Mouse (Mus musculus): ENCODE measurements at regions not wholly inside any gene's neighbourhood (a gene's known extent, or its start where the extent isn't known, plus 50 kb on each side); places are given as distances from the start of the nearest gene placed in this dataset.
A peak's percentile ranks its signal among the peaks of the same experiment; 100 is the strongest.

DNA sequence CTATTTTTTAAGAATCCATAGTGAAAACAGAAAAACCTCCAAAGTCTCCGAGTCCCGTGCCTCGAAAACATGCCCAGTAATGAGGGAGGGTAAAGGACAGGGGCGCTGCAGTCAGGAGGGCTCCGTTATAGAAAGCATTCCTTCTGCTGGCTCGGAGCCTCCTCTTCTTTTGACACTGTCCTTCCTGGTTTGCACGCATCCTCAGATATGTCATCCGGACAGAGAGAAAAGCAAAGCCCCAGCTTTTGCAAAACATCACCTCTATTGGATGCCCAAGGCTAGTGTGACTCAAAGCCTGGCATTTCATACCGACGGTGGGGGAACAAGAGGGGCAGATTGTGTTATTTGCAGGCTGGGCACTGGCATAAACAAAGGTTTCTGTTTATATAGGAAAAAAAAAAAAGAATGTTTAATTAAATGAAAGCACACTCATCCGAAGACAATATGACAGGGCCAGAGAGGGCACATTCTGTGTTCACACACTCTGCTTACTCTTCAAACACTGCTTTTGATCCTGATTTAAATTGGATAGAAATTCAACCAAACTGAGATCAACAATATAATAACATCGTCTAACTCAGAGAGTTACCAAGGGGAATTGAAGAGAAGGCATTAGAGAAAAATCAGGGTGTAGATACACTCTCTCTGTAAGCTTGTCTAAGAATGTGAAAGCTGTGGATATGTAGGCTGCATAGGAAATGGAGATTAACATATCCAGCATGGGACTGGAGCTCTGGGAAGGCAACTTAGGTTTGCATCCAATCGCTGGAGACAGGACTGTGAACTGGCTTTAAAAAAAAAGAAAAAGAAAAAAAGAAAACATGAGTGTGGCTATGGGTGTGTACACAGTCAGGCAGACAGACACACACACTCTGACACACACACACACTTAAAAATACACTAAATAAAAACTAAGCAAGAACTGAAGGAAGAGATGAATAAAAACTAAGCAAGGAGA lies 688.7 kb upstream of the Ptbp2 start:
- no peak overlapping the region for H3K9ac ChIP-seq (ENCODE audit: low read depth, low read length)
- no peaks in the 10 kb centered on the region for H3K27me3 ChIP-seq (ENCODE audit: control insufficient read depth, insufficient read depth, low read length)
- 0 out of 2 replicates have a peak, but pooled peaks have one; percentile 49 for ATAC-seq (ENCODE audit: low FRiP score, low TSS enrichment)
- H3K4me2 ChIP-seq (replicated peaks; ENCODE audit: low read depth, low read length): no peak overlapping the region
- H3K27ac ChIP-seq (ENCODE audit: low read depth, low read length): no peak overlapping the region
- H3K4me3 ChIP-seq (ENCODE audit: low read length): no peak overlapping the region
- no peaks in the 10 kb centered on the region for H3K36me3 ChIP-seq (ENCODE audit: control insufficient read depth, insufficient read depth, low read length)
- 72% methylated on average over 13 of the region's 13 CpGs for WGBS
- H3K4me1 ChIP-seq (ENCODE audit: control insufficient read depth, insufficient read depth, low read length): no peaks in the 10 kb centered on the region; the same call in 1 of the 2 replicates
- no peaks in the 10 kb centered on the region for H3K9me3 ChIP-seq (ENCODE audit: control insufficient read depth, low read length)

DNA sequence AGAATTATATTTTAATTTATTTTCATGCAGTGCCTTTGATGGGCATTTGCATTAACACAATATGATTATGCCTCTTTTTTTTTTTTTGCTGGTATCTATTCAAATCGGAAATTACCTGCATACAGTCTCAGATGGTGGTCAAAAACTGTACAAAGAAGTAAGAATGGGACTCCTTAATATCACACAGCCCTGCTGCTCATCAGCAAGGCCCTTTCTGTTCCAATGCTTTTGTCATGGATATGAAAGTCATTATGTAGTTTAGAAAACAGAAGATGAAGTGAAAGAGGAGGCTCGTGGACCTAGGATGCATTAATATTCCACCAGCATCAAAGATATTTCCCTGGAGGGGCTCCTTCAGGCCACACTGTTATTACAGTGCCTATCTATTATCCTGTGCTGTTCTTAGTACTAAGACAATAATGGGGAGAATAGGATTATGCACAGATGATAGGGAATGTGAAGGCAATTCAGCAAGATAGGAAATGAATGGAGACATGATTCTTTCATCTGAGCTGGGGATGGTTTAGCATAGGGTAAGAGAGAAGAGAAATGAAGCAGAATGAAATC lies 687.7 kb upstream of the Ptbp2 start:
- Histone ChIP-seq H3K9me3 (ENCODE audit: control insufficient read depth, low read length) (no peaks in the 10 kb centered on the region), H3K4me1 (ENCODE audit: control insufficient read depth, insufficient read depth, low read length) (no peaks in the 10 kb centered on the region; the same call in 1 of the 2 replicates), H3K9ac (ENCODE audit: low read depth, low read length) (no peak overlapping the region), H3K27me3 (ENCODE audit: control insufficient read depth, insufficient read depth, low read length) (no peaks in the 10 kb centered on the region), H3K36me3 (ENCODE audit: control insufficient read depth, insufficient read depth, low read length) (no peaks in the 10 kb centered on the region), H3K4me2 (replicated peaks; ENCODE audit: low read depth, low read length) (no peak overlapping the region), H3K4me3 (ENCODE audit: low read length) (no peak overlapping the region), H3K27ac (ENCODE audit: low read depth, low read length) (no peak overlapping the region)
- no peak for ATAC-seq (ENCODE audit: low FRiP score, low TSS enrichment)
- 77% methylated on average over 2 of the region's 2 CpGs for WGBS

DNA sequence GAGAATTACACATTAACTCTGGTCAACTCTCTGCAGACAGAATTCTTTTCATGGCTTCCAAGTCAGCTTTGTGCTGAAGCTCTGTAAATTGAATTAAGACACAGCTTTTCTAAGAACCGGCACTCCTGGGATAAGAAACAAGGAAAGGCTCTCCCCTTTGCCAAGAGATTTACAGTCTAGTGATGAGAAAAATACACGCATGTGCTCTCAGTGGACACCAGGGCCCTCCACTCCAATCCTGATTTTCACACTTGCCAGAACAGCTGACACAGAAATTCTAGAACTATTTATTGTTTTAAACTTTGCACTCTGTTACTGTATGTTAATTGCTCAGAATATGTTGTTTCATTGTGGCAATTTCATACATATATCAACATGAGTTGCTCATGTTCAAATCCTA lies 684.6 kb upstream of the Ptbp2 start:
- H3K4me1 ChIP-seq (ENCODE audit: control insufficient read depth, insufficient read depth, low read length): no peaks in the 10 kb centered on the region; the same call in 1 of the 2 replicates
- no peak overlapping the region for H3K27ac ChIP-seq (ENCODE audit: low read depth, low read length)
- H3K36me3 ChIP-seq (ENCODE audit: control insufficient read depth, insufficient read depth, low read length): no peaks in the 10 kb centered on the region
- no peaks in the 10 kb centered on the region for H3K27me3 ChIP-seq (ENCODE audit: control insufficient read depth, insufficient read depth, low read length)
- no peaks in the 10 kb centered on the region for H3K9me3 ChIP-seq (ENCODE audit: control insufficient read depth, low read length)
- WGBS: 29% methylated on average over 2 of the region's 2 CpGs
- H3K4me2 ChIP-seq (replicated peaks; ENCODE audit: low read depth, low read length): no peak overlapping the region
- no peak overlapping the region for H3K9ac ChIP-seq (ENCODE audit: low read depth, low read length)
- no peak overlapping the region for H3K4me3 ChIP-seq (ENCODE audit: low read length)
- no peak for ATAC-seq (ENCODE audit: low FRiP score, low TSS enrichment)

DNA sequence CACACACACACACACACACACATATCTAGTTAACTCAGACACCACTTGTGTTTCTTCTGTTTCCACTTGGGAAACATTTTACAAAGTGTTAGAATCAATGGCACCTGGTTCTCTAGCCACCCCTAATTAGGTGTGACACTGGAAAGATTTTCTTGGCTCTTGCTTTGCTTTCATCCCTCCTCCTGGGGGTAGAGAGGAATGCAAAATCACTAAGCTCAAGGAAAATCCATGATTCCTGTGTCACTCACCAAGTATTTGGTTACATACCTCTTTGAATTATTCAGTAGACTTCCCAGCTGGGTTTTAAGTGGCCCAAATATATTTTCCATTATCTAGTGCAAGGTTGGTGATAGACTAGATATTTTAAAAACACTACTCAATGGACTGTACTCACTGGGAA lies 676.5 kb upstream of the Ptbp2 start:
- no peaks in the 10 kb centered on the region for H3K36me3 ChIP-seq (ENCODE audit: control insufficient read depth, insufficient read depth, low read length)
- no peaks in the 10 kb centered on the region for H3K4me1 ChIP-seq (ENCODE audit: control insufficient read depth, insufficient read depth, low read length)
- ATAC-seq (ENCODE audit: low FRiP score, low TSS enrichment): no peak
- no peak overlapping the region for H3K27ac ChIP-seq (ENCODE audit: low read depth, low read length)
- no peak overlapping the region for H3K9ac ChIP-seq (ENCODE audit: low read depth, low read length)
- no peak overlapping the region for H3K4me2 ChIP-seq (replicated peaks; ENCODE audit: low read depth, low read length)
- H3K27me3 ChIP-seq (ENCODE audit: control insufficient read depth, insufficient read depth, low read length): no peaks in the 10 kb centered on the region
- no peaks in the 10 kb centered on the region for H3K9me3 ChIP-seq (ENCODE audit: control insufficient read depth, low read length)
- H3K4me3 ChIP-seq (ENCODE audit: low read length): no peak overlapping the region

DNA sequence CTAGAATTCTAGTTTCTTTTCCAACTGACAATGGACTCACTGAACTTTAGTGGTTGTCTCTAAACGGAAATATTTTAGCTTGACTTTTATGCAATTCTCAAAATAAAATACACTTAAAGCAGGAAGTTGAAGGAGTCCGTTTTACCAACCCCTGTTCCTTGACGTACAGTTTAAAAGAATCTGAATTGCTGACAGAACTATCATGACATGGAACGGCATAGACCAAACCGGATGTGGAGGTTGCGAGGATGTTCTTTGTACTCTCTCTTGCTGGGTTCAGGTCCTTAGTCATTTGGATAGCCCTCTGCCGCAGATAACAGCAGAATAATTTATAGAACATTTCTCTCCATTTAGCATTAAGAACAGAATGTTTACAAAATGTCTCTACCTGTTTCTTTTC lies 673.6 kb upstream of the Ptbp2 start:
- no peaks in the 10 kb centered on the region for H3K36me3 ChIP-seq (ENCODE audit: control insufficient read depth, insufficient read depth, low read length)
- H3K9me3 ChIP-seq (ENCODE audit: control insufficient read depth, low read length): no peaks in the 10 kb centered on the region
- WGBS: 84% methylated on average over 7 of the region's 7 CpGs
- no peaks in the 10 kb centered on the region for H3K4me1 ChIP-seq (ENCODE audit: control insufficient read depth, insufficient read depth, low read length)
- no peak overlapping the region for H3K4me2 ChIP-seq (replicated peaks; ENCODE audit: low read depth, low read length)
- no peaks in the 10 kb centered on the region for H3K27me3 ChIP-seq (ENCODE audit: control insufficient read depth, insufficient read depth, low read length)
- no peak for ATAC-seq (ENCODE audit: low FRiP score, low TSS enrichment)
- no peak overlapping the region for H3K9ac ChIP-seq (ENCODE audit: low read depth, low read length)
- no peak overlapping the region for H3K4me3 ChIP-seq (ENCODE audit: low read length)
- H3K27ac ChIP-seq (ENCODE audit: low read depth, low read length): no peak overlapping the region

DNA sequence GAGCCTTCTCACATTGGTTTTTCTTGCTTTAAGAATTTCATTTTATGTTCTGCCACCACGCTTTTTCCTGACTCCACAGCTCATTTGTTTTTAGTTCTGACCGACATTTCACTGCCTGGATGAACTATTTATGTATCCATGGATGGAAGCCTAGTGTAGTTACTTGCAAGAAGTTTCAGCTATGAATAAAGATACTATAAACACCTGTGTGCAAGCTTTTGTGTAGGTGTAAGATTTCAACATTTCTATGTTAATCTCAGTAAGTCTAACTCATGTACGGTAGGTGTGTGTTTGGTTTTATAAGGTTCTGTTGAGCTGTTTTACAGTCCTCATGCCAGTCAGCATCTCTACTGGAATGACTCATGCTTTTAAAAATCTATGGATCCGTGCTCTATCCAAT lies 656.9 kb upstream of the Ptbp2 start:
- Histone ChIP-seq H3K36me3 (ENCODE audit: control insufficient read depth, insufficient read depth, low read length) (no peaks in the 10 kb centered on the region), H3K27ac (ENCODE audit: low read depth, low read length) (no peak overlapping the region), H3K27me3 (ENCODE audit: control insufficient read depth, insufficient read depth, low read length) (no peaks in the 10 kb centered on the region), H3K4me1 (ENCODE audit: control insufficient read depth, insufficient read depth, low read length) (no peaks in the 10 kb centered on the region), H3K9ac (ENCODE audit: low read depth, low read length) (no peak overlapping the region), H3K9me3 (ENCODE audit: control insufficient read depth, low read length) (no peaks in the 10 kb centered on the region), H3K4me2 (replicated peaks; ENCODE audit: low read depth, low read length) (no peak overlapping the region), H3K4me3 (ENCODE audit: low read length) (no peak overlapping the region)
- 52% methylated on average over 4 of the region's 4 CpGs for WGBS
- ATAC-seq (ENCODE audit: low FRiP score, low TSS enrichment): no peak

DNA sequence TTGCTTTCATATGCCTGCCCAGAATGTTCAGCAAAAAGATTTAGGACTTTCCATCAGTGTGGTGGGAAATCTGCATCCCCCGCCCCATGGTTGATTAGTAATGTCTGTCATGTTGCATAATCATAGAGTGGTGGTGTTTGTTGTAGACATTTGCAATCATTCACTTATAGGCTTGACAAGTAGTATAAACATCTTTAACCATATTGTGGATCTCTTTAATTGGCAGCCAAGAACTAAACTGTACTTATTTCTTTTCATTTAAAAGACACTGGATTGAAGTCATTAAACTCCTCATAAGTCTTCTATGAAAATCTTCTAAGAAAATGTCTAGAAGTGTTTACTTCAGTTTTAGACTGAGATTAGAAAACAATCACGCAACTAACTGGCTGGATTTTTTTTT lies 646.0 kb upstream of the Ptbp2 start:
- 68% methylated on average over 2 of the region's 2 CpGs for WGBS
- no peak for ATAC-seq (ENCODE audit: low FRiP score, low TSS enrichment)
- Histone ChIP-seq H3K4me3 (ENCODE audit: low read length) (no peak overlapping the region), H3K27ac (ENCODE audit: low read depth, low read length) (no peak overlapping the region), H3K9me3 (ENCODE audit: control insufficient read depth, low read length) (no peaks in the 10 kb centered on the region), H3K4me1 (ENCODE audit: control insufficient read depth, insufficient read depth, low read length) (no peaks in the 10 kb centered on the region), H3K4me2 (replicated peaks; ENCODE audit: low read depth, low read length) (no peak overlapping the region), H3K36me3 (ENCODE audit: control insufficient read depth, insufficient read depth, low read length) (no peaks in the 10 kb centered on the region), H3K27me3 (ENCODE audit: control insufficient read depth, insufficient read depth, low read length) (no peaks in the 10 kb centered on the region), H3K9ac (ENCODE audit: low read depth, low read length) (no peak overlapping the region)

DNA sequence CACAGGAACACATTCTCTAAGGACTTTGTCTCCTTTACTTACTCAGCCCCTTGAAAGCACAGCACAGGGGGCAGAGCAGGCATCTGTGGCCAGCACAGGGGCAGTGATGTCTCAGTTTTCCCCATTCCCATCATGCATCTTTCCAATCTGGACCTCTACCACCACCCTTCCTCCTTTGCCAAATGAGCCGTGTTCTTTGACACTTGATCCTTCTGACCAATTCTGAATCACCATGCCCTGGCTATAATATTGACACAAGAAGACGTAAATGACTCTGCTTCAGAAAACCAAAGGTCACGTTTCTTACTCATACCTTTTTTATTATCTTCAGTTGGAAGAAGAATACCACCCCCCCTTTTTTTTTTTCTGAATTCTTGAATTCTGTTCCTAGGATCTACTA lies 632.4 kb upstream of the Ptbp2 start:
- no peaks in the 10 kb centered on the region for H3K36me3 ChIP-seq (ENCODE audit: control insufficient read depth, insufficient read depth, low read length)
- H3K27me3 ChIP-seq (ENCODE audit: control insufficient read depth, insufficient read depth, low read length): no peaks in the 10 kb centered on the region
- ATAC-seq (ENCODE audit: low FRiP score, low TSS enrichment): no peak
- H3K27ac ChIP-seq (ENCODE audit: low read depth, low read length): no peak overlapping the region
- no peaks in the 10 kb centered on the region for H3K9me3 ChIP-seq (ENCODE audit: control insufficient read depth, low read length)
- 37% methylated on average over 3 of the region's 3 CpGs for WGBS
- H3K9ac ChIP-seq (ENCODE audit: low read depth, low read length): no peak overlapping the region
- no peak overlapping the region for H3K4me3 ChIP-seq (ENCODE audit: low read length)
- H3K4me1 ChIP-seq (ENCODE audit: control insufficient read depth, insufficient read depth, low read length): no peaks in the 10 kb centered on the region
- no peak overlapping the region for H3K4me2 ChIP-seq (replicated peaks; ENCODE audit: low read depth, low read length)

DNA sequence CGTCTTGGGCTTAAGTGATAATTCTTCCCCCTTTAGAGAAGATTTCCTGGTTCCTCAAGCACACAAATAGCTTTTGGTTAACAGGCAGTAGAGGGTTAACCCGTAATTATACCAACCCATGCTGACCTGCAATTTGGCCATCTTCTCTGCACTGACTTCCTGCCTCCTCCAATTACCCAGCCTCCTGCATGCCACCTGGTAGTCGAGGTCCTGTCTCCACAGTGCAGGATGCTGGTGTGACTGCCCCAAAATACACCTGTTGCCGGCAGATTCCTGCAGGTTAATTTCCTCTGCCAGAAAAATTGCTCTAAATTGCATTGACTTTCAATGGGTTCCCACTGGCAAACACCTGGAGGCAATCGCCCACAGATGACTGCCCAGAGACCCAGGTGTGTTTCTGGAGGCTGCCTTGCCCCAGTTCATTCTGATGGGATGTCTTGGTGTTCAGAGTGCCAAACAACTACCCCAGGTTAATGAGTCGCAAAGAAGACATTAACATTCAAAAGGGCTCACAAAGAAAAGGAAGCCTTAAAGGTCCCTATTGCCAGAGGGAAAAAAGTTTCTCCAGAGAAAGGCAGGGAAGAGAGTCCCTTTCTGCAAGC lies 591.5 kb upstream of the Ptbp2 start:
- no peak overlapping the region for H3K27ac ChIP-seq (ENCODE audit: low read depth, low read length)
- H3K27me3 ChIP-seq (ENCODE audit: control insufficient read depth, insufficient read depth, low read length): no peaks in the 10 kb centered on the region
- no peaks in the 10 kb centered on the region for H3K4me1 ChIP-seq (ENCODE audit: control insufficient read depth, insufficient read depth, low read length)
- H3K9ac ChIP-seq (ENCODE audit: low read depth, low read length): no peak overlapping the region
- 26% methylated on average over 6 of the region's 6 CpGs for WGBS
- H3K4me2 ChIP-seq (replicated peaks; ENCODE audit: low read depth, low read length): no peak overlapping the region
- no peak overlapping the region for H3K4me3 ChIP-seq (ENCODE audit: low read length)
- no peaks in the 10 kb centered on the region for H3K9me3 ChIP-seq (ENCODE audit: control insufficient read depth, low read length)
- ATAC-seq (ENCODE audit: low FRiP score, low TSS enrichment): peak; percentile 88; the same call in 1 of the 2 replicates
- no peaks in the 10 kb centered on the region for H3K36me3 ChIP-seq (ENCODE audit: control insufficient read depth, insufficient read depth, low read length)

All from kidney, embryonic 14.5 days (tissue).